Mouse (Mus musculus) T-helper 17 cell (primary cell): Measurements from ENCODE around the gene Rab3ip.

ENCODE experiments used
- in situ Hi-C, 2 experiments: fragments of 300-600 bp; cut with MboI, MseI; formaldehyde crosslinking; loops; 1 replicate in 1 of 2; 2 replicates in 1 of 2; pipeline ENCODE4 v1.15.1; 2025; ENCODE audit warnings: high pct_unique_total_duplicates in 2 of 2

The Rab3ip gene

GRCm38 (mm10) chr10:116962152-116962551, 11.6 kb upstream of the Rab3ip start:
- in situ Hi-C loops = no loop called here

- in situ Hi-C loops = no loop called here
These were observed 7.4 kb upstream of the Rab3ip start for GRCm38 (mm10) chr10:116957867-116958551.

GRCm38 (mm10) chr10:116956483-116957158, 6.1 kb upstream of the Rab3ip start:
- in situ Hi-C loops = no loop called here

GRCm38 (mm10) chr10:116955191-116955590, 4.6 kb upstream of the Rab3ip start:
- in situ Hi-C loops = no loop called here

GRCm38 (mm10) chr10:116950886-116951285, 317 bp upstream of the Rab3ip start:
- in situ Hi-C loops = no loop called here

GRCm38 (mm10) chr10:116949111-116950008, 1.2 kb downstream of the Rab3ip start:
- in situ Hi-C loops = loop anchor here (10.0 to 25.0 kb wide), 3 partner anchors 375 to 1587 kb away; partner anchors contain the start of genes Rap1b (in 1 of the 2) and Tmem19 (in 1 of the 2)

- in situ Hi-C loops = loop anchor here (10.0 to 25.0 kb wide), 3 partner anchors 374 to 1586 kb away; partner anchors contain the start of genes Rap1b (in 1 of the 2) and Tmem19 (in 1 of the 2)
These were observed 2.2 kb downstream of the Rab3ip start for GRCm38 (mm10) chr10:116948414-116948813.

GRCm38 (mm10) chr10:116944940-116945339, 5.6 kb downstream of the Rab3ip start:
- in situ Hi-C loops = loop anchor here (10.0 to 25.0 kb wide), 3 partner anchors 370 to 1583 kb away; partner anchors contain the start of genes Rap1b (in 1 of the 2) and Tmem19 (in 1 of the 2)

- in situ Hi-C loops = loop anchor here (10.0 to 25.0 kb wide), 3 partner anchors 369 to 1582 kb away; partner anchors contain the start of genes Rap1b (in 1 of the 2) and Tmem19 (in 1 of the 2)
These were observed 6.4 kb downstream of the Rab3ip start for GRCm38 (mm10) chr10:116944144-116944543.

GRCm38 (mm10) chr10:116943025-116943424, 7.5 kb downstream of the Rab3ip start:
- in situ Hi-C loops = loop anchor here (10.0 to 25.0 kb wide), 3 partner anchors 368 to 1581 kb away; partner anchors contain the start of genes Rap1b (in 1 of the 2) and Tmem19 (in 1 of the 2)

- in situ Hi-C loops = loop anchor here (25.0 kb wide), 2 partner anchors 902 to 1573 kb away; partner anchors contain the start of genes Rap1b (in 1 of the 2) and Tmem19 (in 1 of the 2)
These were observed 15.5 kb downstream of the Rab3ip start for GRCm38 (mm10) chr10:116935028-116935427.

GRCm38 (mm10) chr10:116933794-116934193, 16.8 kb downstream of the Rab3ip start:
- in situ Hi-C loops = loop anchor here (25.0 kb wide), 2 partner anchors 904 to 1571 kb away; partner anchors contain the start of genes Rap1b (in 1 of the 2) and Tmem19 (in 1 of the 2)

- in situ Hi-C loops = loop anchor here (25.0 kb wide), 2 partner anchors 905 to 1570 kb away; partner anchors contain the start of genes Rap1b (in 1 of the 2) and Tmem19 (in 1 of the 2)
These were observed 18.2 kb downstream of the Rab3ip start for GRCm38 (mm10) chr10:116932418-116932817.

- in situ Hi-C loops = loop anchor here (25.0 kb wide), 2 partner anchors 906 to 1569 kb away; partner anchors contain the start of genes Rap1b (in 1 of the 2) and Tmem19 (in 1 of the 2)
These were observed 18.9 kb downstream of the Rab3ip start for GRCm38 (mm10) chr10:116931497-116932179.

- in situ Hi-C loops = loop anchor here (25.0 kb wide), 2 partner anchors 906 to 1569 kb away; partner anchors contain the start of genes Rap1b (in 1 of the 2) and Tmem19 (in 1 of the 2)
These were observed 19.6 kb downstream of the Rab3ip start for GRCm38 (mm10) chr10:116930936-116931335.

GRCm38 (mm10) chr10:116930506-116930905, 20.1 kb downstream of the Rab3ip start:
- in situ Hi-C loops = loop anchor here (25.0 kb wide), 2 partner anchors 907 to 1568 kb away; partner anchors contain the start of genes Rap1b (in 1 of the 2) and Tmem19 (in 1 of the 2)

- in situ Hi-C loops = loop anchor here (25.0 kb wide), 2 partner anchors 908 to 1567 kb away; partner anchors contain the start of genes Rap1b (in 1 of the 2) and Tmem19 (in 1 of the 2)
These were observed 21.7 kb downstream of the Rab3ip start for GRCm38 (mm10) chr10:116928826-116929225.

- in situ Hi-C loops = loop anchor here (25.0 kb wide), 2 partner anchors 911 to 1564 kb away; partner anchors contain the start of genes Rap1b (in 1 of the 2) and Tmem19 (in 1 of the 2)
These were observed 24.0 kb downstream of the Rab3ip start for GRCm38 (mm10) chr10:116926428-116927113.
